Mouse (Mus musculus) adrenal gland, postnatal 14 days (tissue): ENCODE results near the gene Id2. TPM values are rescaled to one million over a fixed set of nuclear protein-coding genes. Genes with fewer than 3 reads are reported as not detected.

ENCODE experiments used
- DNase-seq: peaks from one replicate; pipeline ENCODE4 v3.0.0; 2021; ENCODE audit warnings: mixed read lengths
- long read RNA-seq, 2 experiments: library from polyadenylated mRNA; stranded (forward); transcript quantifications; one replicate each; pipeline ENCODE4 v2.0.0; 2021
- total RNA-seq: library from RNA; stranded (reverse); gene quantifications from 2 replicates; pipeline ENCODE4 v1.2.3, GENCODE M21; 2021

Id2 gene
- 359 and 395 TPM in 2 replicates for total RNA-seq
- long read RNA-seq, experiment 1, transcript Id2-201 (3 exons, 1,270 nt): major isoform, 577 of 720 reads
- long read RNA-seq, experiment 1, transcript Id2-203 (1 exons, 958 nt): minor isoform, 8 of 720 reads
- long read RNA-seq, experiment 1, partial matches to known transcripts: 133 of 720 reads
- long read RNA-seq, experiment 1, other reads (novel, unspliced or antisense): 2 of 720 reads
- long read RNA-seq, experiment 2, transcript Id2-201 (3 exons, 1,270 nt): major isoform, 301 of 384 reads
- long read RNA-seq, experiment 2, partial matches to known transcripts: 79 of 384 reads
- long read RNA-seq, experiment 2, other reads (novel, unspliced or antisense): 1 of 384 reads

GRCm38 (mm10) chr12:25097052-25097209, at the start of gene Id2:
Gene Id2, minus strand, starts transcription at chr12:25097140.
- DNase-seq: no peak

GRCm38 (mm10) chr12:25145344-25145698, 48.4 kb upstream of the Id2 start:
- no peak for DNase-seq

- DNase-seq: no peak
Measured at GRCm38 (mm10) chr12:25144591-25145343, 47.8 kb upstream of the Id2 start.

- DNase-seq: peak; percentile 39
Measured at GRCm38 (mm10) chr12:25143492-25143891, 46.6 kb upstream of the Id2 start.

- no peak for DNase-seq
Measured at GRCm38 (mm10) chr12:25142251-25142650, 45.3 kb upstream of the Id2 start.

- no peak for DNase-seq
Measured at GRCm38 (mm10) chr12:25141311-25141710, 44.4 kb upstream of the Id2 start.

GRCm38 (mm10) chr12:25140115-25140514, 43.2 kb upstream of the Id2 start:
- DNase-seq: no peak

- DNase-seq: no peak
Measured at GRCm38 (mm10) chr12:25138616-25139015, 41.7 kb upstream of the Id2 start.

GRCm38 (mm10) chr12:25132046-25132445, 35.1 kb upstream of the Id2 start:
- DNase-seq: no peak

- no peak for DNase-seq
Measured at GRCm38 (mm10) chr12:25127629-25128028, 30.7 kb upstream of the Id2 start.

- no peak for DNase-seq
Measured at GRCm38 (mm10) chr12:25126228-25126627, 29.3 kb upstream of the Id2 start.

GRCm38 (mm10) chr12:25125239-25125776, 28.4 kb upstream of the Id2 start:
- DNase-seq: no peak

GRCm38 (mm10) chr12:25124431-25125238, 27.7 kb upstream of the Id2 start:
- no peak for DNase-seq

GRCm38 (mm10) chr12:25120753-25121152, 23.8 kb upstream of the Id2 start:
- DNase-seq: no peak

GRCm38 (mm10) chr12:25119278-25119677, 22.3 kb upstream of the Id2 start:
- peak; percentile 78 for DNase-seq

- DNase-seq: no peak
Measured at GRCm38 (mm10) chr12:25117856-25118511, 21.0 kb upstream of the Id2 start.

- no peak for DNase-seq
Measured at GRCm38 (mm10) chr12:25116126-25116525, 19.2 kb upstream of the Id2 start.

- DNase-seq: peak; percentile 46
Measured at GRCm38 (mm10) chr12:25114426-25114825, 17.5 kb upstream of the Id2 start.

GRCm38 (mm10) chr12:25113357-25113756, 16.4 kb upstream of the Id2 start:
- peak; percentile 70 for DNase-seq

- peak; percentile 59 for DNase-seq
Measured at GRCm38 (mm10) chr12:25112806-25113205, 15.9 kb upstream of the Id2 start.

GRCm38 (mm10) chr12:25110682-25111078, 13.7 kb upstream of the Id2 start:
- DNase-seq: peak; percentile 67

- peak; percentile 90 for DNase-seq
Measured at GRCm38 (mm10) chr12:25109971-25110681, 13.2 kb upstream of the Id2 start.
